Mouse (Mus musculus) heart, postnatal 14 days (tissue): ENCODE data around the gene Gm26727. TPM values are rescaled to one million over a fixed set of nuclear protein-coding genes. Genes with fewer than 3 reads are reported as not detected.
"Not testable (repeated sequence)": the region's sequence is repeated elsewhere in the genome, so short reads cannot be mapped to it uniquely, and the experiment has no call there.

Source experiments
- DNase-seq, 2 experiments: peaks; one replicate each; pipeline ENCODE4 v3.0.0; 2021 to 2022
- intact Hi-C: fragments of 180-260 bp; cut with DNase I; formaldehyde crosslinking; loops from one replicate; pipeline ENCODE4 v1.15.1; 2025
- long read RNA-seq, 2 experiments: library from polyadenylated mRNA; stranded (forward); transcript quantifications; one replicate each; pipeline ENCODE4 v2.0.0; 2021
- total RNA-seq, 2 experiments: library from RNA; stranded (reverse); gene quantifications; 2 replicates each; pipeline ENCODE4 v1.2.3; 2021

Gm26727 gene
- not detected for total RNA-seq
- long read RNA-seq, experiment 1, result 0 reads
- long read RNA-seq, experiment 2, result 0 reads

DNA sequence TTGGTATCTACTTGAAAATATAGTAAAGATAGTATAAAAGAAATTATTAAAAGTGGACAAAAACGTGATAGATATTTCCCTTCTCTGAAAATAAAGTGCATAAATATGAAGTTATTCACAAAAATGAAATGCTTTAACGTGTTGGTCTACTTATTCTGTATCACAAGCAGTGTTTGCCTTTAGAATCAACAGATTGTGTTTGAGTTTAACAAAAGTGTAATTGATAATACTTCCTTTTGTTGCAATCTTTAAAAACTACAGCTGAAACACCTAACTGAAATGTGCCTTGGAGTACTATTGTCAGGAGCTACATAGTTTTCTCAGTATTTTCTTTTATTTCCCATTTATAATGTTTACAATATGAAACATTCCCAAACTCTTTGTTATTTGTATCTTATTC is at the start of gene Gm26727:
TSS of gene Gm26727 (minus strand) at position 101 of the 400 bp plus-strand sequence.
- DNase-seq, result no peak
- intact Hi-C loops, result no loop called here

GRCm38 (mm10) chr2:67481051-67481450 is 48.1 kb upstream of the Gm26727 start:
- intact Hi-C loops, result no loop called here
- DNase-seq, result peak in 1 of 2 experiments; percentile 4

GRCm38 (mm10) chr2:67477753-67478152 is 44.8 kb upstream of the Gm26727 start:
- DNase-seq, result peak; percentile 35 to 72
- intact Hi-C loops, result loop anchor here (2.0 to 5.0 kb wide), 2 partner anchors 251 to 515 kb away; no protein-coding TSS in a partner anchor

DNA sequence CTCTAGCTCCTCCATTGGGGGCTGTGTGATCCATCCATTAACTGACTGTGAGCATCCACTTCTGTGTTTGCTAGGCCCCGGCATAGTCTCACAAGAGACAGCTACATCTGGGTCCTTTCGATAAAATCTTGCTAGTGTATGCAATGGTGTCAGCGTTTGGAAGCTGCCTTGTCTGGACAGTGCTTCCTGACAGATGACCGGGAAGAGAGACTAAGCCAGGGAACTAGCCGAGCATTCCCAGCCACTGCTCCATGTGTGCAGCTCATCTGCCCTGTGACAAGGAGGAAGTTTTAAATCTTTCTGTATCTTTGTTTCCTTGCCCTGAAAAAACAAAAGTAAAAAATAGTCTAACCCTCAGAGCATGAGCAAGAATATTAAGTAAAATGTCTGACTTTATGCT is 37.0 kb upstream of the Gm26727 start:
- intact Hi-C loops, DNase-seq: not testable (repeated sequence)

GRCm38 (mm10) chr2:67467036-67467435 is 34.1 kb upstream of the Gm26727 start:
- DNase-seq, result no peak

DNA sequence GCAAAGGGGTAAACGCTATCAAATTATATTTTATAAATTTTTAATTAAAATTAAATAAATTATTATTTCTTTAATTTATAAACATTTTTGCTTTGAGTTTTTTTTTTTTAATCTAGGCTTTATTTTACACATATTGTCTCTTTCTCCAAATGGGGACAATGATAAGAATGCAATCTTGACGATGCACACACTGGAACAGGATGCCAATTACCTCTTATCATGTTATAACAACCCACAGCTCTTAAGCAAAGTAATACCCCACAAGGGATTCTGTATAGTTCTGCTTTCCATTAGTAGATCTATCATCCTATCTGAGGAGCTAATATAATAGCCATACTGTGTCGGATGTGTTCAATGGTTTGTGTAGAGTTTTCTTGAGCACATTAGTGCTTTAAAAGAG is 27.9 kb upstream of the Gm26727 start:
- intact Hi-C loops, result no loop called here
- DNase-seq, result no peak

More at GRCm38 (mm10) chr2:67467036-67467435, 34.1 kb upstream of the Gm26727 start:
- intact Hi-C loops, result no loop called here

DNA sequence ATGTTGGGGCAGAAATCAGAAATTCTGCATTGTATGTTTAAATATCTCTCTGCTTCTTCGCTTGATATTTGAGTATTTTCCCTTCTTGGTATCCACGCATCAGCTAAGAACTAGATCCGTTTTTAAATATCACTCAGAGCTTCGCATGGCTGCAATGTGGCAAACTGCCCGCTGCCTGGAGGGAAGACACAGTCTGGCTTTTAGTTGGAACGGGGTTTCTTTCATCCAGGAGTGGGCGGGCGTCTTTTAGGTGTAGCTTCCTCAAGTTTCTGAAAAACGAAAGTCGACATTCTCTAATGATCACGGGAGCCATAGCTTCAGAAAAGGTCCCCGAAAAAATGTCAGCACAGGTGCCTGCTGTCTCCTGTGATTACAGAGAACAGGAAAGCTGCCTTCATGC is 14.2 kb upstream of the Gm26727 start:
- DNase-seq, result peak; percentile 40 to 43
- intact Hi-C loops, result no loop called here

DNA sequence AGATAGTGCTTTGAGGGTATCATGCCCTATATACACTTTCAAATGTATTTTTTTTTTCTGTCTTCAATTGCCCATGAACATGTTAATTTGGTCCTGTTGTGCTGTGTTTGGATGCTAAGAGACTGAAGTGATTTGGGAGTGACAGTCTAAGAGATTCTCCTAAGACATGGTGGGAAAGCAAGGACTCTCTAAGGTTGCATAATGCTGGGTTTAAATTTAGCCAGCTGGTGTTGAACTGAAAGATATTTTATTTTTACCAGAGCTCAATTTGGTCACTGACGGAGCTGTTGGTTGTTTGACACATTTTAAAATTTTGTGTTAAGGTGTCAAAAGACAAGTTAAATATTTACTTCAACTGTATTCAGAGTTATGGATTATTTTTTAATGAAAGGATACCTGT is 13.8 kb upstream of the Gm26727 start:
- intact Hi-C loops, result no loop called here

DNA sequence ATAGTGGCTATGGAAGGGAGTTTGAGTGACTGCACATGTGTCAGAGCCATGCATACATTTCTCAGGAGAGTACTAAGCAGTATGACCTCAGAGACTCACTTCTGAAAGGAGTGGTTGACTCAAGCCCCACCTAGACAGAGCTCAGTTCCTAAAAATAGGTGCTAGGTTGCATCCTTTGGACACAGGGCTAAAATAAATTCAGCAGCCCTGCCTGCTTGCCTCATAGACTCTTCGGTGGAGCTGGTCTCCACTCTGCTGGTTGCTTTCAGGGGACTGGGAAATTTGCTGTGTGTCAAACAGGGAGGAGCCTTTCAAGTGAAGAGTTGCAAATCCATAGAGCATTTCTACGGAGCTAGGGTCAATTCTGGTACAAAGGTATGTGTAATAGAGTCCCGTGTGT is 12.8 kb upstream of the Gm26727 start, which contains the start of gene Xirp2:
TSS of gene Xirp2 (plus strand) at position 223 of the 400 bp plus-strand sequence.
- peak; percentile 25 to 30 for DNase-seq
- intact Hi-C loops, result no loop called here

More for the DNA sequence above, 13.8 kb upstream of the Gm26727 start:
- no peak for DNase-seq

DNA sequence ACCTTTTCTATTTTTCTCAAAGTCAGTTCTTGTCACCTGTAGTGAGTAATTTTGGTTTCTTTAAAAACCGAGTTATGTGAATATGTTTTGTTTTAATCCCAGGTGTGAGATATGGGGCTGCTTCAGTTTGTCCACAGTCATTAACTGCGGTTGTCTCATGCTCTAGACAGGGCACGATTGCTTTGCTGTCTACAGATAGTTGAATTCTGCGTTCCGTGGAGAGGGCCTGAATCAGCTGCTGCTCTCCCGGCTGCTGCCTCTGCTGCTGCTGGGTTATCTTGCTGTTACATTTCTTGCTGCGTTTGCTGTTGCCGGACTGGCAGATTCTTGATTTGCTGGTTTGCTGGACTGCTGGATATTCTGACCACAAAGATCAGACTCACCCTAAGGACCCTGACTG is 5.3 kb upstream of the Gm26727 start:
- intact Hi-C loops, result no loop called here
- no peak for DNase-seq

GRCm38 (mm10) chr2:67422799-67423198 is 10.2 kb downstream of the Gm26727 start:
- intact Hi-C loops, result no loop called here
- no peak for DNase-seq

- no peak for DNase-seq
- intact Hi-C loops, result no loop called here
Measured at GRCm38 (mm10) chr2:67420853-67421252, 12.1 kb downstream of the Gm26727 start.

DNA sequence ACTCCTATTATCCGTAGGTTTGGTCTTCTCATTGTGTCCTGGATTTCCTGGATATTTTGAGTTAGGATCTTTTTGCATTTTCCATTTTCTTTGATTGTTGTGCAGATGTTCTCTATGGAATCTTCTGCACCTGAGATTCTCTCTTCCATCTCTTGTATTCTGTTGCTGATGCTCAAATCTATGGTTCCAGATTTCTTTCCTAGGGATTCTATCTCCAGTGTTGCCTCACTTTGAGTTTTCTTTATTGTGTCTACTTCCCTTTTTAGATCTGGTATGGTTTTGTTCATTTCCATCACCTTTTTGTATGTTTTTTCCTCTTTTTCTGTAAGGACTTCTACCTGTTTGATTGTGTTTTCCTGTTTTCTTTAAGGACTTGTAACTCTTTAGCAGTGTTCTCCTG is 19.6 kb downstream of the Gm26727 start, which contains the start of gene Gm21830:
TSS of gene Gm21830 (plus strand) at position 301 of the 400 bp plus-strand sequence.
- intact Hi-C loops, DNase-seq: not testable (repeated sequence)

Other genes starting within 250 kb of the Gm26727 start
- not detected for gene Gm21830, start 19.5 kb downstream of the Gm26727 start, total RNA-seq
- gene Xirp2, start 12.8 kb upstream of the Gm26727 start, total RNA-seq, result 100 to 1,000 TPM; 121 to 140 TPM
- 1 to 10 TPM; 2.8 to 4.6 TPM for gene B3galt1, start 132.7 kb upstream of the Gm26727 start, total RNA-seq